Mouse (Mus musculus): Measurements from ENCODE around the gene Ddah1.

- TF ChIP-seq POLR2A (IDR thresholded peaks at IDR 0.05; ENCODE audit: borderline replicate concordance, extremely low read depth, low read depth, low read length): no peak
- TF ChIP-seq CTCF (IDR thresholded peaks at IDR 0.05; ENCODE audit: insufficient read depth, low read length): no peak
Observed at GRCm38 (mm10) chr3:145872680-145873079, 114.2 kb downstream of the Ddah1 start.
